Mouse (Mus musculus) embryonic facial prominence, embryonic 14.5 days (tissue): ENCODE measurements around the gene Sec14l2. TPM values are rescaled to one million over a fixed set of nuclear protein-coding genes. Genes with fewer than 3 reads are reported as not detected.

ENCODE experiments used
- ATAC-seq: fragments of 200-750 bp; cut with Nextera tagmentation; 2 replicates; pipeline ENCODE4 v1.8.0; 2017; ENCODE audit warnings: low read depth, moderate number of reproducible peaks, moderate TSS enrichment
- DNase-seq: peaks from one replicate; pipeline ENCODE4 v3.0.0-alpha.2; 2015; ENCODE audit warnings: low spot score
- H3K27ac ChIP-seq: fragments of 300-500 bp; sonication (generic); replicated peaks from 2 replicates; pipeline ENCODE4 v1.5.1; 2014; ENCODE audit warnings: low read depth, mild to moderate bottlenecking, low read length, moderate library complexity
- H3K27me3 ChIP-seq: fragments of 300-500 bp; sonication (generic); replicated peaks from 2 replicates; pipeline ENCODE4 v1.6.1; 2014; ENCODE audit warnings: low read length; ENCODE audit not compliant: control insufficient read depth, insufficient read depth
- H3K36me3 ChIP-seq: fragments of 300-500 bp; sonication (generic); 2 replicates; pipeline ENCODE4 v1.6.1; 2014; ENCODE audit warnings: low read length, mixed read lengths; ENCODE audit not compliant: control insufficient read depth, insufficient read depth
- H3K4me1 ChIP-seq: fragments of 300-500 bp; sonication (generic); 2 replicates; pipeline ENCODE4 v1.6.1; 2014; ENCODE audit warnings: antibody characterized with exemption, low read length; ENCODE audit not compliant: control insufficient read depth, insufficient read depth
- H3K4me2 ChIP-seq: fragments of 300-500 bp; sonication (generic); 2 replicates; pipeline ENCODE4 v1.6.1; 2014; ENCODE audit warnings: low read depth, mild to moderate bottlenecking, low read length, moderate library complexity, mixed read lengths
- H3K4me3 ChIP-seq: fragments of 300-500 bp; sonication (generic); 2 replicates; pipeline ENCODE4 v1.5.1; 2014; ENCODE audit warnings: low read depth, mild to moderate bottlenecking, low read length
- H3K9ac ChIP-seq: fragments of 300-500 bp; sonication (generic); 2 replicates; pipeline ENCODE4 v1.6.1; 2014; ENCODE audit warnings: low read depth, mild to moderate bottlenecking, low read length, moderate library complexity, mixed read lengths
- H3K9me3 ChIP-seq: fragments of 300-500 bp; sonication (generic); 2 replicates; pipeline ENCODE4 v1.6.1; 2016; ENCODE audit warnings: low read length; ENCODE audit not compliant: control insufficient read depth
- WGBS: fragments of 180-500 bp; shearing (Covaris S2); extraction: QIAGEN DNeasy Blood & Tissue Kit; methylation state at CpG from one replicate; pipeline ENCODE4 v1.1.7; 2014; 5-methylcytosine and 5-hydroxymethylcytosine counted together
- polyA plus RNA-seq: library from polyadenylated mRNA; unstranded; fragments of >200 nt; fragmentation: Nextera tagmentation; extraction: Ambion mirVana; gene quantifications from 2 replicates; pipeline ENCODE4 v1.2.1, GENCODE M21; 2014

Gene Sec14l2
- polyA plus RNA-seq, 1 experiment from 2014 or later: 2.2 TPM

DNA sequence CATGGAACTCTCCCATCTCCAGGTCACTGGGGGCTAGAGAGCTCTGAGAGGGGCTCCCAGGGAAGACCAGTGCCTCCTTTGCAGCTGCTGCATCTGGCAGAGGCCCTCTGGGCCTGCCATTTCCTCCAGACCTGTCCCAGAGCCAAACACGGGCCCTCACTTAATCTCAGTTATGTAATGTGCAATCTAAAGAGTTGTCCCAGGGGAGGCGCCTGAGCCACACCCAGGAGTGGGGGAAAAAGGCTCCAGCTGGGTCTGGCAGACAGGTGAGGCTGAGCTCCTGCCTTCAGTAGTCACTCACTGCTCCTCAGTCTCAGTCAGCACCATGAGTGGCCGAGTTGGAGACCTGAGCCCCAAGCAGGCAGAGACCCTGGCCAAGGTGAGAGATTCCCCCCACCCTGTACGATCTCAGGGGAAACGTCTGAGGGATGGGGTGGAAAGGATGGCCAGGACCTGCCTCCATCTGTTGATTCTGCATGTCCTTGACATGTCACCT is 58.5 kb downstream of the Sec14l2 start, which contains the start of gene Sec14l3:
Sec14l3 (plus strand) TSS at position 215 of the 496 bp plus-strand sequence.
- Histone ChIP-seq H3K27ac (no peak within 1 kb of the TSS), H3K4me2 (no peak within 1 kb of the TSS), H3K4me3 (no peak within 1 kb of the TSS), H3K9ac (no peak within 1 kb of the TSS), H3K9me3 (no peaks in the 10 kb centered on the region), H3K36me3 (no peaks in the 10 kb centered on the region), H3K27me3 (no peaks in the 10 kb centered on the region), H3K4me1 (no peaks in the 10 kb centered on the region)
- ATAC-seq: no peak; the same call in 1 of the 2 replicates
- WGBS: 58% methylated on average over 5 of the region's 5 CpGs
- peak; percentile 19 for DNase-seq

- Histone ChIP-seq H3K9me3 (no peaks in the 10 kb centered on the region), H3K4me1 (no peaks in the 10 kb centered on the region), H3K27me3 (no peaks in the 10 kb centered on the region), H3K4me2 (no peak overlapping the region), H3K36me3 (no peaks in the 10 kb centered on the region), H3K27ac (no peak overlapping the region), H3K4me3 (no peak overlapping the region), H3K9ac (no peak overlapping the region)
- peak; percentile 85; the same call in 1 of the 2 replicates for ATAC-seq
- 29% methylated on average over 6 of the region's 6 CpGs for WGBS
- peak; percentile 51 for DNase-seq
These were observed 60.2 kb downstream of the Sec14l2 start for GRCm38 (mm10) chr11:4062981-4063380.

DNA sequence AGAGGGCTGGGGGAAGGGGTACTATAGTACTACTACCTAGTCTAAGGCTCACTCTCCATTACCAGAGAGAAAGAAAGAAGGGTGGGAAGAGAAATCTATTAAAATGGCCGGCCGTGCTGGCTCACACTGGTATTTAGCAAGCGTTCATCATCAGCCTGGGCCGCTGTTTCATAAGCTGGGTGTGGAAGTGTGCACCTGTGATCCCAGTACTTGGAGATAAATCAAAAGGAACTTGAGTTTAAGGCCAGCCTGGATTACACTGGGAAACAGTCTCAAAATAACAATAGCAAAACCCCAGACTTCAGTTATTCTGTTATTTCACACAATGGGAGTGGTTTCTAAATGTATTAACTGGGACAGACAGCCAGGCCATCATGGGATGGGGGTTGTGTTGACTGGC is 60.7 kb downstream of the Sec14l2 start:
- DNase-seq (no peak), ATAC-seq (no peak)
- no peak overlapping the region for H3K27ac ChIP-seq
- no peaks in the 10 kb centered on the region for H3K9me3 ChIP-seq
- H3K4me2 ChIP-seq: no peak overlapping the region
- H3K4me1 ChIP-seq: no peaks in the 10 kb centered on the region
- no peaks in the 10 kb centered on the region for H3K36me3 ChIP-seq
- H3K4me3 ChIP-seq: no peak overlapping the region
- H3K27me3 ChIP-seq: no peaks in the 10 kb centered on the region
- no peak overlapping the region for H3K9ac ChIP-seq
- WGBS: 81% methylated on average over 4 of the region's 4 CpGs

DNA sequence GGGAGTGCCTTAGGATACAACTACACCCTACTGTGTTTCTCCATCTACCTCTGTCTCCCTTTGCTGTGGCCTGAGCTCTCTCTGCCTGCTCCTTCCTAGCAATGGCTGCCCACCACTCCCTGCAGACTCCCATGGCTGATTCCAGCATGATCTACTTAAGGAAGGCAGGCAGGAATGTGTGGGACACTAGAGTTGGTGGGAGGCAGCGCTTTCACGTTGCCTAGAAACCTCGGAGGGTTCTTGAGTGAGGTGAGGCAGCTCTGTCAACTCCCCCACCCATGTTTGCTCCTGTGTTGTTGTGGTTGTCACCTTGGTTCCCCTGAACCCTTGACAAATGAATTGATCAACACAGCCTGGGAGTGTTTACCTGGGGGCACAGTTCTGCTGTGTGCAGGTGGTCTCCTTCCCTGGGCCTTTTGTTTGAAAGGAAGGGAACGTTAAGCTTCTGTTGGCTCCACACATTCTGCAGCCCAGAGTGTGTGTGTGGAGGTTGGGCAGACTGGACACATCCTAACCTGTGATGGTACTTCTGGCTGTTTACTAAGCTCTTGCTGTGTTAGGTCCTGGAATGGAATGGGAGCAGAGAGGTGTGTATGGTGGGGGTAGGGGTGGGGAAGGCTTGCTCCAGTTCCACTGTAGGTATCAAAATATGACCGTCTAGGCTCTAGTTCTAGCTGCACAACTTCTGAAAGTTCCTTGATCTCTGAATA is 62.2 kb downstream of the Sec14l2 start:
- WGBS: 72% methylated on average over 5 of the region's 5 CpGs
- no peaks in the 10 kb centered on the region for H3K36me3 ChIP-seq
- H3K4me3 ChIP-seq: no peak overlapping the region
- H3K27ac ChIP-seq: no peak overlapping the region
- H3K27me3 ChIP-seq: no peaks in the 10 kb centered on the region
- no peak overlapping the region for H3K4me2 ChIP-seq
- H3K9me3 ChIP-seq: no peaks in the 10 kb centered on the region
- H3K9ac ChIP-seq: no peak overlapping the region
- no peaks in the 10 kb centered on the region for H3K4me1 ChIP-seq
- ATAC-seq: no peak
- DNase-seq: no peak

- Histone ChIP-seq H3K4me2 (no peak overlapping the region), H3K27me3 (no peaks in the 10 kb centered on the region), H3K27ac (no peak overlapping the region), H3K9me3 (no peaks in the 10 kb centered on the region), H3K4me3 (no peak overlapping the region), H3K36me3 (no peaks in the 10 kb centered on the region), H3K4me1 (no peaks in the 10 kb centered on the region), H3K9ac (no peak overlapping the region)
- DNase-seq (peak; percentile 58), ATAC-seq (no peak)
- 10% methylated on average over 5 of the region's 5 CpGs for WGBS
These were observed 69.6 kb downstream of the Sec14l2 start for GRCm38 (mm10) chr11:4053586-4053985.

DNA sequence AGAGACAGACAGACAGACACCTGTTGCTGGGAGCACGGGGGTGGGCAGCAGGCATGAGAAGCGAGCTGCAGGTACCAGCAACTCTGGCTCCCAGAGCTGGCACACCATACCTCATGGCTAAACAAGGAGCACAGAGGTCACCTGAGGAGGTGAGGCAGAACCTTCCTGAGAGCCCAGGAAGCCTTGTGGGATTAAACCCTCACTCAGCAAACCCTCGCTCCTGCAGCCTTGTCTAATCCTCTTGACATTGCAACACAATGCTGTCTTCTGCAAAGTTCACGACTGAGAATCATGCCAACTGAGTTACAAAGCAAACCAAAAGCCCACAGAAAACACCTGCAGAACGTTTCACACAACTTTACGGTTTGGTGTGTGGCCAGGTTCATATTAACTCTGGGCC is 74.8 kb downstream of the Sec14l2 start:
- 84% methylated on average over 6 of the region's 6 CpGs for WGBS
- H3K4me2 ChIP-seq: no peak overlapping the region
- no peaks in the 10 kb centered on the region for H3K4me1 ChIP-seq
- H3K9ac ChIP-seq: no peak overlapping the region
- no peak overlapping the region for H3K4me3 ChIP-seq
- no peak overlapping the region for H3K27ac ChIP-seq
- DNase-seq (no peak), ATAC-seq (no peak)
- H3K9me3 ChIP-seq: no peaks in the 10 kb centered on the region
- H3K36me3 ChIP-seq: no peaks in the 10 kb centered on the region
- no peaks in the 10 kb centered on the region for H3K27me3 ChIP-seq

- 87% methylated on average over 2 of the region's 2 CpGs for WGBS
These were observed 75.4 kb downstream of the Sec14l2 start for GRCm38 (mm10) chr11:4047766-4048165.

More at GRCm38 (mm10) chr11:4047766-4048165, 75.4 kb downstream of the Sec14l2 start:
- no peak overlapping the region for H3K4me3 ChIP-seq
- no peaks in the 10 kb centered on the region for H3K9me3 ChIP-seq
- H3K4me2 ChIP-seq: no peak overlapping the region
- no peaks in the 10 kb centered on the region for H3K36me3 ChIP-seq
- no peak for DNase-seq
- H3K27ac ChIP-seq: no peak overlapping the region
- H3K9ac ChIP-seq: no peak overlapping the region
- no peaks in the 10 kb centered on the region for H3K4me1 ChIP-seq
- no peak for ATAC-seq
- no peaks in the 10 kb centered on the region for H3K27me3 ChIP-seq
